Mouse (Mus musculus) embryo, embryonic 11 days (tissue): ENCODE results near the gene Lyg2.

ENCODE experiments used
- DNase-seq: peaks from one replicate; pipeline ENCODE4 v3.0.0-alpha.2; 2015

Lyg2 gene

GRCm38 (mm10) chr1:37916393-37916792, at the start of gene Lyg2:
Gene Lyg2, minus strand, starts transcription at chr1:37916493.
- no peak for DNase-seq

GRCm38 (mm10) chr1:37965571-37965970, 49.3 kb upstream of the Lyg2 start:
- DNase-seq, result peak; percentile 5

- no peak for DNase-seq
Measured at GRCm38 (mm10) chr1:37959486-37959885, 43.2 kb upstream of the Lyg2 start.

- DNase-seq, result no peak
Measured at GRCm38 (mm10) chr1:37958516-37958915, 42.2 kb upstream of the Lyg2 start.

GRCm38 (mm10) chr1:37957659-37958058, 41.4 kb upstream of the Lyg2 start, which contains the start of gene Lyg1:
Gene Lyg1, minus strand, starts transcription at chr1:37957759.
- DNase-seq, result no peak

GRCm38 (mm10) chr1:37956690-37957431, 40.6 kb upstream of the Lyg2 start:
- DNase-seq, result no peak

GRCm38 (mm10) chr1:37955251-37955650, 39.0 kb upstream of the Lyg2 start:
- no peak for DNase-seq

GRCm38 (mm10) chr1:37954786-37955185, 38.5 kb upstream of the Lyg2 start:
- DNase-seq, result no peak

GRCm38 (mm10) chr1:37948906-37949305, 32.6 kb upstream of the Lyg2 start:
- DNase-seq, result no peak

GRCm38 (mm10) chr1:37931806-37932205, 15.5 kb upstream of the Lyg2 start:
- peak; percentile 11 for DNase-seq

- DNase-seq, result no peak
Measured at GRCm38 (mm10) chr1:37925971-37926370, 9.7 kb upstream of the Lyg2 start.

GRCm38 (mm10) chr1:37922536-37922935, 6.2 kb upstream of the Lyg2 start:
- no peak for DNase-seq

- no peak for DNase-seq
Measured at GRCm38 (mm10) chr1:37918096-37918495, 1.8 kb upstream of the Lyg2 start.

- DNase-seq, result no peak
Measured at GRCm38 (mm10) chr1:37917666-37918065, 1.4 kb upstream of the Lyg2 start.

GRCm38 (mm10) chr1:37912751-37913150, 3.5 kb downstream of the Lyg2 start:
- DNase-seq, result no peak

GRCm38 (mm10) chr1:37903178-37903577, 13.1 kb downstream of the Lyg2 start:
- peak; percentile 38 for DNase-seq

GRCm38 (mm10) chr1:37900288-37900687, 16.0 kb downstream of the Lyg2 start:
- DNase-seq, result no peak

GRCm38 (mm10) chr1:37899816-37900215, 16.5 kb downstream of the Lyg2 start:
- DNase-seq, result no peak

GRCm38 (mm10) chr1:37894606-37895005, 21.7 kb downstream of the Lyg2 start:
- DNase-seq, result no peak

- DNase-seq, result no peak
Measured at GRCm38 (mm10) chr1:37891400-37891799, 24.9 kb downstream of the Lyg2 start.

GRCm38 (mm10) chr1:37890025-37890652, 26.2 kb downstream of the Lyg2 start, which contains the start of the genes Mitd1 and Mrpl30:
Gene Mitd1, minus strand, starts transcription at chr1:37890411.
Gene Mrpl30, plus strand, starts transcription at chr1:37890477.
- DNase-seq, result peak; percentile 95

- no peak for DNase-seq
Measured at GRCm38 (mm10) chr1:37889206-37889605, 27.1 kb downstream of the Lyg2 start.

- peak; percentile 18 for DNase-seq
Measured at GRCm38 (mm10) chr1:37884451-37884850, 31.8 kb downstream of the Lyg2 start.

GRCm38 (mm10) chr1:37883411-37883810, 32.9 kb downstream of the Lyg2 start:
- no peak for DNase-seq
